Mouse (Mus musculus): ENCODE results near the gene Arhgef3. TPM values are rescaled to one million over a fixed set of nuclear protein-coding genes. Genes with fewer than 3 reads are reported as not detected.

Arhgef3 gene
- polyA plus RNA-seq, 1 experiment from 2014 or later, result 12.8 TPM

DNA sequence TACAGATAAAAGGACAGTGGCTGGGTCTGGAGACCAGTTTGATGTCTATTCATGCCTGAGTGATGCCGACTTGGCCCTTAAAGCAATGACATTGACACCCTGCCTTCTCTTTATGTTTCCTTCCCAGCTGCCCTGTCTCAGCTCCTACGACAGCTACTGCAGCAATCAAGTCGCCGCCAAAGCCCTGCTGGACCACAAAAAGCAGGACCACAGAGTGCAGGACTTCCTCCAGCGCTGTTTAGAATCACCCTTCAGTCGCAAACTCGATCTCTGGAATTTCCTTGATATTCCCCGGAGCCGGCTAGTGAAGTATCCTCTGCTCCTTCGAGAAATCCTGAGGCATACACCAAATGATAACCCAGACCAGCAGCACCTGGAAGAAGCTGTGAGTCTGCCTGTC lies 279.1 kb downstream of the Arhgef3 start:
- Histone ChIP-seq H3K4me2 (ENCODE audit: low read depth, low read length) (no peak overlapping the region), H3K9me3 (ENCODE audit: control insufficient read depth, low read length) (no peaks in the 10 kb centered on the region), H3K4me3 (ENCODE audit: low read length) (no peak overlapping the region), H3K36me3 (ENCODE audit: control insufficient read depth, insufficient read depth, low read length) (no peaks in the 10 kb centered on the region), H3K9ac (ENCODE audit: low read length) (no peak overlapping the region), H3K27ac (ENCODE audit: low read length) (no peak overlapping the region), H3K27me3 (ENCODE audit: control insufficient read depth, insufficient read depth, low read depth, low read length) (no peaks in the 10 kb centered on the region), H3K4me1 (replicated peaks; ENCODE audit: control insufficient read depth, insufficient read depth, low read length) (no peaks in the 10 kb centered on the region)
- ATAC-seq (ENCODE audit: low read depth), result no peak
- WGBS, result 46% methylated on average over 10 of the region's 10 CpGs

DNA sequence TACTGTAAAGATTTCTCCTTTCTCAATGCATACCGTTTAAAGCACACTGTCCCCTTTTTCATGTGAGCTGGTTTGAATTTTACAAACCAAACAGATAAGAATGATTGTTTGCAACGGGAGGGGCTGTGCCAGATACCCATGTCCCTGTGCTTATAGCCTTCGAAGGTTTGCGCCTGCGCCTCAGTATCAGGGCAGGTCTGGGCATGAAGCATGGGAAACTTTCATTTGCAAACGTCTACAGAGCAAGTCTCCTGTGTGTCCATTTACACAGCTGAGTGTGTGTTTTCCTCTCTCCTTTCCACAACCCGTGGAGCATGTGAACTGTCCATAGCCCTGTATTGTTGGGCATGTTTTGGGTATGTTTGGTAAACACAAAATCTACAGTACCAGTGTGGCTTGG lies 281.7 kb downstream of the Arhgef3 start:
- Histone ChIP-seq H3K9me3 (ENCODE audit: control insufficient read depth, low read length) (no peaks in the 10 kb centered on the region), H3K4me2 (ENCODE audit: low read depth, low read length) (no peak overlapping the region), H3K36me3 (ENCODE audit: control insufficient read depth, insufficient read depth, low read length) (no peaks in the 10 kb centered on the region), H3K27ac (ENCODE audit: low read length) (no peak overlapping the region), H3K4me1 (replicated peaks; ENCODE audit: control insufficient read depth, insufficient read depth, low read length) (no peaks in the 10 kb centered on the region), H3K9ac (ENCODE audit: low read length) (no peak overlapping the region), H3K27me3 (ENCODE audit: control insufficient read depth, insufficient read depth, low read depth, low read length) (no peaks in the 10 kb centered on the region), H3K4me3 (ENCODE audit: low read length) (no peak overlapping the region)
- 68% methylated on average over 7 of the region's 7 CpGs for WGBS
- no peak for ATAC-seq (ENCODE audit: low read depth)

DNA sequence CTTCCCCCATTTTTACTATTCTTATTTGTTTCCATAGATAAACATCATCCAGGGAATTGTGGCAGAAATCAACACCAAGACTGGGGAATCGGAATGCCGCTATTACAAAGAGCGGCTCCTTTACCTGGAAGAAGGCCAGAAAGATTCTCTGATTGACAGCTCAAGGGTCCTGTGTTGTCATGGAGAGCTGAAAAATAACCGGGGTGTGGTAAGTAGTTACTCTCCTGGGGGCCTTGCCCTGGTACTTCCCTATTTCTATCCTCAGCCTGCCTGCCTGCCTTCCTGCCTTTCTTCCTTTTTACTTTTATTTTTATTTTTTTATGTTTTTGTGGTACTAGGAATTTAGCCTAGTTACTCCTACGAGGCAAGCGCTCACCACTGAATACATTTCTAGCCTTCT lies 282.8 kb downstream of the Arhgef3 start:
- H3K27me3 ChIP-seq (ENCODE audit: control insufficient read depth, insufficient read depth, low read depth, low read length), result no peaks in the 10 kb centered on the region
- no peak overlapping the region for H3K4me3 ChIP-seq (ENCODE audit: low read length)
- no peak overlapping the region for H3K4me2 ChIP-seq (ENCODE audit: low read depth, low read length)
- H3K27ac ChIP-seq (ENCODE audit: low read length), result no peak overlapping the region
- H3K4me1 ChIP-seq (replicated peaks; ENCODE audit: control insufficient read depth, insufficient read depth, low read length), result peaks cover 6% of the 10 kb centered on the region
- no peak for ATAC-seq (ENCODE audit: low read depth)
- WGBS, result 81% methylated on average over 6 of the region's 6 CpGs
- H3K9ac ChIP-seq (ENCODE audit: low read length), result no peak overlapping the region
- H3K9me3 ChIP-seq (ENCODE audit: control insufficient read depth, low read length), result no peaks in the 10 kb centered on the region
- no peaks in the 10 kb centered on the region for H3K36me3 ChIP-seq (ENCODE audit: control insufficient read depth, insufficient read depth, low read length)

DNA sequence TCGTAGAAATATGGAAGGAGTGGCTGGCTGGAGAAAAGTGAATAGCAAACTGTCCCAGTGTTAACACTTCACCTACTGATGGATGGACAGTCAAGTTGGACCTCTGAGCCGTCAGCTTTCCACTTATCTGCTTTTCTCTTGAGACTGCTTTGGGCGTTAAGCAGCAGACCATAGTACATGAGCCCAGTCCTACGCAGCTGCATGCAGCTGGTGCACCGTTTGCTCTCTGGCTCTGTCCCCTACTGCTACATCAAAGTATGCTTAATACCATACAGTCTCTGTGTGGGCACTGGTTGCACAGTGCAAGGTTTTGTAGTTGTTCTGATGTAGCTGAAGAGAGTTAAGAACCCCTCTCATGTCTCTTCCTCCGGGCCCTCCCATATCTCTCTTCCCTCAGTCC lies 285.8 kb downstream of the Arhgef3 start:
- H3K4me3 ChIP-seq (ENCODE audit: low read length), result no peak overlapping the region
- H3K27ac ChIP-seq (ENCODE audit: low read length), result no peak overlapping the region
- no peaks in the 10 kb centered on the region for H3K36me3 ChIP-seq (ENCODE audit: control insufficient read depth, insufficient read depth, low read length)
- no peaks in the 10 kb centered on the region for H3K27me3 ChIP-seq (ENCODE audit: control insufficient read depth, insufficient read depth, low read depth, low read length)
- WGBS, result 62% methylated on average over 6 of the region's 6 CpGs
- no peaks in the 10 kb centered on the region for H3K9me3 ChIP-seq (ENCODE audit: control insufficient read depth, low read length)
- no peak overlapping the region for H3K9ac ChIP-seq (ENCODE audit: low read length)
- peaks cover 6% of the 10 kb centered on the region for H3K4me1 ChIP-seq (replicated peaks; ENCODE audit: control insufficient read depth, insufficient read depth, low read length)
- peak; percentile 27; the same call in 1 of the 2 replicates for ATAC-seq (ENCODE audit: low read depth)
- H3K4me2 ChIP-seq (ENCODE audit: low read depth, low read length), result no peak overlapping the region

DNA sequence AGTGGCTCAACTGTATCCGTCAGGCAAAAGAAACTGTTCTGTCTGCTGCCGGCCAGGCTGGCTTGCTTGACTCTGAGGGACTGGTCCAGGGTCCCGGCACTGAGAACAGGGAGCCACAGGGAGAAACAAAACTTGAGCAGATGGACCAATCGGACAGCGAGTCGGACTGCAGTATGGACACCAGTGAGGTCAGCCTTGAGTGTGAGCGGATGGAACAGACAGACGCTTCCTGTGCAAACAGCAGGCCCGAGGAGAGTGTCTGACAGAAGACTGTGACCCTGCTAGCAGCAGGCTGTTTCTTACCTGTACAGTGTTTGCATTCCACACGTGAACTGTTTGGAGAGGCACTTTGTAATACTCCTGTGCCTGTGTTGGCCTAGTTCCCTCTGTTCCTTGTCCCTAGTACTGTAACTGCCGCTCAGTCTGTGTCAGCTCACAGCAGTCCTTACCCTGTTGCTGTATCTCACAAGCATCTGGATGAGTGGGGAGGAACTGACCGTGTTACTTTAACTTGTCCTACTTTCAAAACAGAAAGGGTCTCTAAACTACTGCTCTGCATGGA lies 287.1 kb downstream of the Arhgef3 start:
- peak overlapping the region; percentile 17; the same call in 1 of the 2 replicates for H3K4me2 ChIP-seq (ENCODE audit: low read depth, low read length)
- H3K4me3 ChIP-seq (ENCODE audit: low read length), result no peak overlapping the region
- H3K27me3 ChIP-seq (ENCODE audit: control insufficient read depth, insufficient read depth, low read depth, low read length), result no peaks in the 10 kb centered on the region
- WGBS, result 29% methylated on average over 12 of the region's 12 CpGs
- ATAC-seq (ENCODE audit: low read depth), result peak; percentile 88
- H3K9me3 ChIP-seq (ENCODE audit: control insufficient read depth, low read length), result no peaks in the 10 kb centered on the region
- H3K36me3 ChIP-seq (ENCODE audit: control insufficient read depth, insufficient read depth, low read length), result no peaks in the 10 kb centered on the region
- H3K27ac ChIP-seq (ENCODE audit: low read length), result peak overlapping the region; percentile 67
- no peak overlapping the region for H3K9ac ChIP-seq (ENCODE audit: low read length)
- peaks cover 6% of the 10 kb centered on the region for H3K4me1 ChIP-seq (replicated peaks; ENCODE audit: control insufficient read depth, insufficient read depth, low read length)

DNA sequence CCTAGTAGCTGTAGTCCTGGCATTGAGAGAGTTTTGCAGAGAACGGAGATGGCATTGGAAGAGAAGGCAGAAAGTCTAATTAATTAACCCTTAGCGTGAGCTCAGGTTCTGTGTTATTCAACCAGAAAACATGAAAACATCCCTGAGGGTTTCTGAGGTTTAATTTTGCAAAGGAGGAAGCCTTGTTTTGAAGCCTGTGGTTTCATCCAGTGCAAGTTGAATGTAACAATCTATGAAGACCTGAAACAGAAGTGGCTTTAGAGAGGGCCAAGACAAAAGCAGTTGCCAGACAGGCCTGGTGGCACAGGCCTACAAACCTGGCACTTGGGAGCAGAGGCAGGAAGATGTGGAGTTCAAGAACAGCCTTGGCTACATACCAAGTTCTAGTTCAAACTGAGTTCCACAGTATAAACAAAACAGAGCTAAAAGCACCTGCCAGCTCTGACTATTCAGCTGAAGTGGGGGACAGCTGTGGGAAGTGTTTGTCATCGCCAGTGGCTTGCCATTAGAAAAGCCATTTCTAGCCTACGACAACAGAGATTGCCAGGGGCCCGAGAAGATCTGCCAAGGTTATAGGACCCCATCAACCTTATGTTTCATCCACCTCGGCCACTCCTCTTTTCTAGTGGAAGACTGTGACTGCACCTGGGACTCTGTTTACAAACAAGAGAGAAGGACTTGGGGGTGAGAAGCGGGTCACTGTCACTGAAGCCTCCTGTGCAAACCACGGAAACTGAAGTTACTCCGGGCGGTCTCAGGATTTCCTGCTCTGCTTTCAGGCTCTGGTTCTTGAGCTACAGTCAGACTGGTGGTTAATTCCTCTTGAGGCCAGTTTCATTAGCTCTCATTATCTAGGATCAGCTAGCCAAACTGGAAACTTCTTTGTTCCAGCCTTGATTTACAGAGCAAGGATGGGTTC lies 287.9 kb downstream of the Arhgef3 start:
- Histone ChIP-seq H3K36me3 (ENCODE audit: control insufficient read depth, insufficient read depth, low read length) (no peaks in the 10 kb centered on the region), H3K27ac (ENCODE audit: low read length) (peak overlapping the region; percentile 67), H3K27me3 (ENCODE audit: control insufficient read depth, insufficient read depth, low read depth, low read length) (no peaks in the 10 kb centered on the region), H3K4me2 (ENCODE audit: low read depth, low read length) (no peak overlapping the region), H3K4me3 (ENCODE audit: low read length) (no peak overlapping the region), H3K9ac (ENCODE audit: low read length) (no peak overlapping the region), H3K4me1 (replicated peaks; ENCODE audit: control insufficient read depth, insufficient read depth, low read length) (peaks cover 6% of the 10 kb centered on the region), H3K9me3 (ENCODE audit: control insufficient read depth, low read length) (no peaks in the 10 kb centered on the region)
- 45% methylated on average over 10 of the region's 10 CpGs for WGBS
- peak; percentile 59 for ATAC-seq (ENCODE audit: low read depth)

DNA sequence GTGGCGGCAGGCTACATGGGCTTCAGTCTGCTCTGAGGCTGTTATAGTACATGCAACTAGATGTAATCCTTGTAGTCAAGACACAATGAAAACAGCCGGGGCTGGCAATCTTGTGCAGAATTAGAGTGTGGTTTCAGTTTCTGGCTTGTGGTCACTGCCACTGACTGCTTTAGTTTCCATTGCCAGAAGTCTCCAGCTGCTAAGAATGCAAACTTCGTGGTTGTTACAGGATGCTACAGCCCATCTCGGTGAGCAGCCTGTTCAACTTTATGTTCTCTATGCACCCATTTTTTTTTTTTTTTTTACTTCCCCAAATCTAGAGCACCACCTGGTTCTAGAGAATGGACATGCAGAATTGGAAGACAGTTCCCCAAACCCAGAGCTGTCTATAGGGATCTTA lies 290.8 kb downstream of the Arhgef3 start:
- H3K4me1 ChIP-seq (replicated peaks; ENCODE audit: control insufficient read depth, insufficient read depth, low read length), result peaks cover 6% of the 10 kb centered on the region
- no peak overlapping the region for H3K4me3 ChIP-seq (ENCODE audit: low read length)
- ATAC-seq (ENCODE audit: low read depth), result no peak
- H3K9ac ChIP-seq (ENCODE audit: low read length), result no peak overlapping the region
- 80% methylated on average over 4 of the region's 4 CpGs for WGBS
- H3K4me2 ChIP-seq (ENCODE audit: low read depth, low read length), result no peak overlapping the region
- peaks cover 4% of the 10 kb centered on the region; the same call in 1 of the 2 replicates for H3K9me3 ChIP-seq (ENCODE audit: control insufficient read depth, low read length)
- no peak overlapping the region for H3K27ac ChIP-seq (ENCODE audit: low read length)
- no peaks in the 10 kb centered on the region for H3K27me3 ChIP-seq (ENCODE audit: control insufficient read depth, insufficient read depth, low read depth, low read length)
- H3K36me3 ChIP-seq (ENCODE audit: control insufficient read depth, insufficient read depth, low read length), result no peaks in the 10 kb centered on the region

DNA sequence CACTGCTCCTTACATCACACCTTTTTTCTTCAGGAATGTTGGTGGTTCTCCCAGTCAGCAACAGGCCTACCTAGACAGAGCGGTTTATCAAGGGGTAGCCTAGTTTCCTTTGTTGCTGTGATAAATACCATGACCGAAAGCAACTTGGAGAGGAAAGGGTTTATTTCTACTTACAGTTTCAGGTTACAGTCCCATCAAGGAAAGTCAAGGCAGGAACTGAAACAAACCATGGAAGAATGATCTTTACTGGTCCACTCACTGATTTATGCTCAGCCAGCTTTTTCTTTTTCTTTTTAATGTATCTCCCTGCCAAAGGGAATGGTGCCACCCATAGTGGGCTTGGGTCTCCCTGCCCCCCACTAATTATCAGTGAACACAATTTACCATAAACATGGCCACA lies 291.2 kb downstream of the Arhgef3 start:
- Histone ChIP-seq H3K9ac (ENCODE audit: low read length) (no peak overlapping the region), H3K9me3 (ENCODE audit: control insufficient read depth, low read length) (peaks cover 4% of the 10 kb centered on the region; the same call in 1 of the 2 replicates), H3K4me3 (ENCODE audit: low read length) (no peak overlapping the region), H3K27ac (ENCODE audit: low read length) (no peak overlapping the region), H3K36me3 (ENCODE audit: control insufficient read depth, insufficient read depth, low read length) (no peaks in the 10 kb centered on the region), H3K4me2 (ENCODE audit: low read depth, low read length) (no peak overlapping the region), H3K27me3 (ENCODE audit: control insufficient read depth, insufficient read depth, low read depth, low read length) (no peaks in the 10 kb centered on the region), H3K4me1 (replicated peaks; ENCODE audit: control insufficient read depth, insufficient read depth, low read length) (peaks cover 6% of the 10 kb centered on the region)
- ATAC-seq (ENCODE audit: low read depth), result no peak
- WGBS, result 93% methylated on average over 2 of the region's 2 CpGs

DNA sequence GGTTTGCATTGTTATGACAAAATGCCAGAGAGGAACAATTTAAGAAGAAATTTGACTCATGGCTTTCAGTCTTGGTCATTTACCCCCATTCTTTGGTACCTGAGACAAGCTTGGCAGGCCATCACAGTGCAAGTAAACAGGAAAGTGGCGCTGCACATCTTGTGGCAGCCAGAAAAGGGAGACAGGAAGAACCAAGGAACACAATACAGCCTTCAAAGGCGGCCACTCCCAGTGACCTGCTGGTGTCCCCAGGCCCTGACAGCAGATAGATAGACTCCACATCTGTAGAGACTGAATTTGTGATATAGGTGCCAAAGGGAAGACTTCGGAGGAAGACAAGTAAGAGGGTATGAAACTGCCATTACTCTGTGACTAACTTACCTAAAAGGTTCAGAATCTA lies 293.5 kb downstream of the Arhgef3 start:
- 70% methylated on average over 3 of the region's 3 CpGs for WGBS
- no peak overlapping the region for H3K4me3 ChIP-seq (ENCODE audit: low read length)
- no peak for ATAC-seq (ENCODE audit: low read depth)
- no peak overlapping the region for H3K4me2 ChIP-seq (ENCODE audit: low read depth, low read length)
- H3K27me3 ChIP-seq (ENCODE audit: control insufficient read depth, insufficient read depth, low read depth, low read length), result no peaks in the 10 kb centered on the region
- H3K9me3 ChIP-seq (ENCODE audit: control insufficient read depth, low read length), result peaks cover 4% of the 10 kb centered on the region; the same call in 1 of the 2 replicates
- no peaks in the 10 kb centered on the region for H3K4me1 ChIP-seq (replicated peaks; ENCODE audit: control insufficient read depth, insufficient read depth, low read length)
- H3K36me3 ChIP-seq (ENCODE audit: control insufficient read depth, insufficient read depth, low read length), result no peaks in the 10 kb centered on the region
- no peak overlapping the region for H3K27ac ChIP-seq (ENCODE audit: low read length)
- H3K9ac ChIP-seq (ENCODE audit: low read length), result no peak overlapping the region
